In the genomic region with DNA sequence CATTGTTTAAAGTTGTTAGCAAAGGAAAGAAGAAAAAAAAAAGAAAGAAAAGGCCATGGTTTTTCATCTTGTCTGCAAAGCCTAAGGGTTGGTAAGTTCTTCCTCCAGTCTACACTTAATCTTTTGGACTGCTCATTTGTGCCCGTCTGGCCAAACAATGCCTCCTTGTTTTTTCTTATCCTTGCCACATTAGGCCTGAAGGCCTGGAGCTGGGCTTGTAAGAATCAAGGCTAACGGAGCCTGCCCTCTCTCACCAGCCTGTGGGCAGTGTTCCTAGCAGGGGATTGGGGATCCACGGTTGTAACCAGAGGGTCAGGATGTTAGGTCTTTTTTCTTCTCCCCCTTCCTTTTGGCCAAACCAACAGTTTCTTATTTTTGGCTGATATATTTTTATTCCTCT, we compare ENCODE assay signal across 12 mouse cellular contexts. TPM values are rescaled to one million over a fixed set of nuclear protein-coding genes. Genes with fewer than 3 reads are reported as not detected.
DNase-seq lines count a peak whose midpoint lies in the region; ATAC-seq and TF ChIP-seq lines count a peak whose summit lies in the region.
"Had no signal": no experiment of that assay in that cellular context is flagged by ENCODE, and none has a peak within 500 bp of the region (broad histone marks: within the 10 kb centered on the region; RNA-seq: fewer than 3 reads in every experiment).

No protein-coding gene starts in this region.

- no peak overlapping the region for H3K9ac ChIP-seq in lung, embryonic 15.5 days
- no peak overlapping the region for H3K9ac ChIP-seq in hindbrain, postnatal 0 days (replicated peaks; ENCODE audit: low read length)
- no peak overlapping the region for H3K9ac ChIP-seq in neural tube, embryonic 15.5 days (replicated peaks)
- H3K9ac ChIP-seq: liver, embryonic 14.5 days had no signal

- no peak for TF ChIP-seq CTCF in hindbrain, postnatal 0 days (IDR thresholded peaks at IDR 0.05; ENCODE audit: low read depth)

- WGBS in lung, embryonic 15.5 days = 38% methylated on average over 3 of the region's 3 CpGs
- 19% methylated on average over 3 of the region's 3 CpGs for WGBS in hindbrain, postnatal 0 days
- WGBS in neural tube, embryonic 15.5 days = 22% methylated on average over 3 of the region's 3 CpGs

- no peak overlapping the region for H3K4me3 ChIP-seq in lung, embryonic 15.5 days
- no peak overlapping the region for H3K4me3 ChIP-seq in hindbrain, postnatal 0 days (ENCODE audit: low read length)
- H3K4me3 ChIP-seq in neural tube, embryonic 15.5 days (replicated peaks) = no peak overlapping the region
- H3K4me3 ChIP-seq: heart, embryonic 13.5 days had no signal

- peak; percentile 27 for DNase-seq in embryo, embryonic 11 days
- DNase-seq in embryo, embryonic 9.5 days (ENCODE audit: extremely low spot score) = no peak
- no peak for DNase-seq in lung, postnatal 4 days
- DNase-seq in hindbrain, postnatal 0 days (ENCODE audit: low spot score) = no peak
- no peak for DNase-seq in gastrocnemius, adult 18-20 months (ENCODE audit: low spot score)
- no peak for DNase-seq in heart, adult 8-10 months (ENCODE audit: low spot score)
- DNase-seq: layer of hippocampus, adult 9-11 months had no signal

- peak overlapping the region; percentile 89; the same call in 1 of the 2 replicates for H3K27ac ChIP-seq in lung, embryonic 15.5 days
- H3K27ac ChIP-seq in hindbrain, postnatal 0 days = peak overlapping the region; percentile 86; the same call in 1 of the 2 replicates
- H3K27ac ChIP-seq in neural tube, embryonic 15.5 days (replicated peaks) = peak overlapping the region; percentile 4; the same call in 1 of the 2 replicates
- H3K27ac ChIP-seq: heart, embryonic 13.5 days; liver, embryonic 14.5 days had no signal

- H3K27me3 ChIP-seq in lung, embryonic 15.5 days = no peaks in the 10 kb centered on the region
- no peaks in the 10 kb centered on the region for H3K27me3 ChIP-seq in hindbrain, postnatal 0 days (ENCODE audit: insufficient read depth, low read length)
- H3K27me3 ChIP-seq in neural tube, embryonic 15.5 days (replicated peaks) = no peaks in the 10 kb centered on the region
- H3K27me3 ChIP-seq: heart, embryonic 13.5 days had no signal

- H3K36me3 ChIP-seq in lung, embryonic 15.5 days = peaks cover 41% of the 10 kb centered on the region
- peaks cover 14% of the 10 kb centered on the region; the same call in 1 of the 2 replicates for H3K36me3 ChIP-seq in hindbrain, postnatal 0 days (ENCODE audit: insufficient read depth, low read length)
- H3K36me3 ChIP-seq in neural tube, embryonic 15.5 days = peaks cover 42% of the 10 kb centered on the region

- ATAC-seq in lung, embryonic 15.5 days (ENCODE audit: borderline replicate concordance, extremely low read depth, low FRiP score, low TSS enrichment) = no peak
- no peak for ATAC-seq in hindbrain, postnatal 0 days
- no peak for ATAC-seq in neural tube, embryonic 15.5 days (ENCODE audit: low FRiP score)

- H3K4me2 ChIP-seq in lung, embryonic 15.5 days = peak overlapping the region; percentile 10; the same call in 1 of the 2 replicates
- H3K4me2 ChIP-seq in hindbrain, postnatal 0 days (ENCODE audit: low read depth, low read length) = no peak overlapping the region
- no peak overlapping the region for H3K4me2 ChIP-seq in neural tube, embryonic 15.5 days
- H3K4me2 ChIP-seq: heart, embryonic 13.5 days had no signal

- no peaks in the 10 kb centered on the region for H3K9me3 ChIP-seq in lung, embryonic 15.5 days
- no peaks in the 10 kb centered on the region for H3K9me3 ChIP-seq in hindbrain, postnatal 0 days (ENCODE audit: low read length)
- H3K9me3 ChIP-seq in neural tube, embryonic 15.5 days (replicated peaks) = no peaks in the 10 kb centered on the region
- H3K9me3 ChIP-seq: heart, embryonic 13.5 days had no signal

- H3K4me1 ChIP-seq in lung, embryonic 15.5 days = peaks cover 100% of the 10 kb centered on the region
- H3K4me1 ChIP-seq in hindbrain, postnatal 0 days (ENCODE audit: insufficient read depth, low read length) = peaks cover 58% of the 10 kb centered on the region
- peaks cover 85% of the 10 kb centered on the region for H3K4me1 ChIP-seq in neural tube, embryonic 15.5 days

RNA-seq across cellular contexts. Expression of gene Lasp1, which starts 12.2 kb away (rescaled TPM):
- polyA plus RNA-seq in lung, embryonic 15.5 days (2015; fragmentation: Nextera tagmentation; extraction: Ambion mirVana) = 153 and 160 TPM in 2 replicates
- total RNA-seq in hindbrain, postnatal 0 days (2014; rRNA removed) = 177 and 187 TPM in 2 replicates
- 121 and 137 TPM in 2 replicates for polyA plus RNA-seq in hindbrain, postnatal 0 days (2015; fragmentation: Nextera tagmentation; extraction: Ambion mirVana)
- polyA plus RNA-seq in neural tube, embryonic 15.5 days (2015; fragmentation: Nextera tagmentation; extraction: Ambion mirVana) = 136 and 143 TPM in 2 replicates
- total RNA-seq in gastrocnemius, adult 18-20 months (2021) = 10 to 100 TPM; 10.0 to 19.2 TPM
- total RNA-seq in heart, adult 8-10 months (2022) = 10 to 100 TPM; 20.1 to 32.0 (median 25.8) TPM

RNA-seq across cellular contexts. Expression of gene Rpl23, which starts 28.7 kb away (rescaled TPM):
- polyA plus RNA-seq in lung, embryonic 15.5 days (2015; fragmentation: Nextera tagmentation; extraction: Ambion mirVana) = 457 and 490 TPM in 2 replicates
- total RNA-seq in hindbrain, postnatal 0 days (2014; rRNA removed) = 124 and 141 TPM in 2 replicates
- polyA plus RNA-seq in hindbrain, postnatal 0 days (2015; fragmentation: Nextera tagmentation; extraction: Ambion mirVana) = 351 and 362 TPM in 2 replicates
- polyA plus RNA-seq in neural tube, embryonic 15.5 days (2015; fragmentation: Nextera tagmentation; extraction: Ambion mirVana) = 314 and 372 TPM in 2 replicates
- 100 to 1,000 TPM; 426 to 450 TPM for total RNA-seq in gastrocnemius, adult 18-20 months (2021)
- total RNA-seq in heart, adult 8-10 months (2022) = 100 to 1,000 TPM; 425 to 610 (median 521) TPM

RNA-seq across cellular contexts. Expression of gene B230217C12Rik, which starts 29.6 kb away (rescaled TPM):
- 4.2 and 4.4 TPM in 2 replicates for polyA plus RNA-seq in lung, embryonic 15.5 days (2015; fragmentation: Nextera tagmentation; extraction: Ambion mirVana)
- total RNA-seq in hindbrain, postnatal 0 days (2014; rRNA removed) = 29.4 and 30.0 TPM in 2 replicates
- 31.6 and 32.3 TPM in 2 replicates for polyA plus RNA-seq in hindbrain, postnatal 0 days (2015; fragmentation: Nextera tagmentation; extraction: Ambion mirVana)
- 41.8 and 47.2 TPM in 2 replicates for polyA plus RNA-seq in neural tube, embryonic 15.5 days (2015; fragmentation: Nextera tagmentation; extraction: Ambion mirVana)
- under 1 TPM; 0.19 to 0.34 TPM for total RNA-seq in gastrocnemius, adult 18-20 months (2021)
- total RNA-seq in heart, adult 8-10 months (2022) = 1 to 10 TPM in 1 of 4 experiments, under 1 TPM in 3; 0.22 to 1.7 (median 0.51) TPM

RNA-seq across cellular contexts. Expression of gene 1700001P01Rik, which starts 35.3 kb away (rescaled TPM):
- 0.85 TPM in 1 of 2 replicates, not detected in the other for polyA plus RNA-seq in lung, embryonic 15.5 days (2015; fragmentation: Nextera tagmentation; extraction: Ambion mirVana)
- total RNA-seq in hindbrain, postnatal 0 days (2014; rRNA removed) = not detected in 2 replicates
- not detected in 2 replicates for polyA plus RNA-seq in hindbrain, postnatal 0 days (2015; fragmentation: Nextera tagmentation; extraction: Ambion mirVana)
- polyA plus RNA-seq in neural tube, embryonic 15.5 days (2015; fragmentation: Nextera tagmentation; extraction: Ambion mirVana) = 0.63 and 0.88 TPM in 2 replicates
- not detected for total RNA-seq in gastrocnemius, adult 18-20 months (2021)
- total RNA-seq in heart, adult 8-10 months (2022) = not detected
- total RNA-seq: adrenal gland, postnatal 36 days had no signal
- polyA plus RNA-seq: heart, embryonic 13.5 days had no signal

RNA-seq across cellular contexts. Expression of gene Cwc25, which starts 44.6 kb away (rescaled TPM):
- 15.6 and 18.5 TPM in 2 replicates for polyA plus RNA-seq in lung, embryonic 15.5 days (2015; fragmentation: Nextera tagmentation; extraction: Ambion mirVana)
- 13.3 and 14.2 TPM in 2 replicates for total RNA-seq in hindbrain, postnatal 0 days (2014; rRNA removed)
- polyA plus RNA-seq in hindbrain, postnatal 0 days (2015; fragmentation: Nextera tagmentation; extraction: Ambion mirVana) = 11.9 and 12.9 TPM in 2 replicates
- 16.2 and 16.4 TPM in 2 replicates for polyA plus RNA-seq in neural tube, embryonic 15.5 days (2015; fragmentation: Nextera tagmentation; extraction: Ambion mirVana)
- total RNA-seq in gastrocnemius, adult 18-20 months (2021) = 1 to 10 TPM; 5.2 to 5.9 TPM
- 1 to 10 TPM; 6.1 to 7.1 (median 6.3) TPM for total RNA-seq in heart, adult 8-10 months (2022)

Comparison
In these comparisons a context has a peak if more than half of its experiments do, and no peak if none do; other contexts are left out.
1. H3K27ac ChIP-seq: peak in every context shown above with its lines; median percentile 89 in lung, embryonic 15.5 days; 86 in hindbrain, postnatal 0 days; 4 in neural tube, embryonic 15.5 days.
2. RNA of gene B230217C12Rik, which starts 29.6 kb away (total RNA-seq): 29.4 to 30.0 TPM in hindbrain, postnatal 0 days; 0.22 to 1.7 TPM in heart, adult 8-10 months and 0.19 to 0.34 TPM in gastrocnemius, adult 18-20 months; every median in the first group is over 10 times any median in the second.